Mouse (Mus musculus) left cerebral cortex, adult 11 months (tissue): ENCODE measurements at regions not wholly inside any gene's neighbourhood (a gene's known extent, or its start where the extent isn't known, plus 50 kb on each side); places are given as distances from the start of the nearest gene placed in this dataset.
A peak's percentile ranks its signal among the peaks of the same experiment; 100 is the strongest.
"Not testable (repeated sequence)": the region's sequence is repeated elsewhere in the genome, so short reads cannot be mapped to it uniquely, and the experiment has no call there.

ENCODE experiments used
- DNase-seq: peaks from one replicate; pipeline ENCODE4 v3.0.0; 2022; ENCODE audit warnings: low spot score

- DNase-seq: no peak
Measured at GRCm38 (mm10) chr6:50822236-50823151, 168.3 kb upstream of the Npvf start.

- DNase-seq: no peak
Measured at GRCm38 (mm10) chr6:50823220-50823910, 169.1 kb upstream of the Npvf start.

- no peak for DNase-seq
Measured at GRCm38 (mm10) chr6:50824466-50824865, 170.2 kb upstream of the Npvf start.

- DNase-seq: no peak
Measured at GRCm38 (mm10) chr6:50831725-50832124, 177.5 kb upstream of the Npvf start.

- no peak for DNase-seq
Measured at GRCm38 (mm10) chr6:50835997-50836625, 181.9 kb upstream of the Npvf start.

- no peak for DNase-seq
Measured at GRCm38 (mm10) chr6:50840826-50841225, 186.6 kb upstream of the Npvf start.

- not testable (repeated sequence) for DNase-seq
Measured at GRCm38 (mm10) chr6:50845246-50845645, 191.0 kb upstream of the Npvf start.

- DNase-seq: no peak
Measured at GRCm38 (mm10) chr6:50846740-50847516, 192.7 kb upstream of the Npvf start.

GRCm38 (mm10) chr6:50847548-50847947, 193.3 kb upstream of the Npvf start:
- no peak for DNase-seq

- DNase-seq: no peak
Measured at GRCm38 (mm10) chr6:50859162-50859561, 204.9 kb upstream of the Npvf start.

- DNase-seq: no peak
Measured at GRCm38 (mm10) chr6:50877991-50878390, 223.8 kb upstream of the Npvf start.

- DNase-seq: no peak
Measured at GRCm38 (mm10) chr6:50882298-50882697, 228.1 kb upstream of the Npvf start.

- DNase-seq: no peak
Measured at GRCm38 (mm10) chr6:50882759-50883158, 228.5 kb upstream of the Npvf start.

GRCm38 (mm10) chr6:50885031-50885430, 230.8 kb upstream of the Npvf start:
- no peak for DNase-seq

- DNase-seq: no peak
Measured at GRCm38 (mm10) chr6:50885771-50886360, 231.6 kb upstream of the Npvf start.

GRCm38 (mm10) chr6:50890370-50891204, 236.3 kb upstream of the Npvf start:
- peak; percentile 15 for DNase-seq

GRCm38 (mm10) chr6:50891205-50891526, 236.9 kb upstream of the Npvf start:
- no peak for DNase-seq

GRCm38 (mm10) chr6:50898792-50899191, 244.6 kb upstream of the Npvf start:
- DNase-seq: no peak

- DNase-seq: no peak
Measured at GRCm38 (mm10) chr6:50915166-50916030, 261.2 kb upstream of the Npvf start.

GRCm38 (mm10) chr6:50918248-50918647, 264.0 kb upstream of the Npvf start:
- no peak for DNase-seq
